Mouse (Mus musculus) cerebellum, postnatal 4 days (tissue): ENCODE measurements around the gene Pglyrp4.
"Not testable (repeated sequence)": the region's sequence is repeated elsewhere in the genome, so short reads cannot be mapped to it uniquely, and the experiment has no call there.

Experiments used
- DNase-seq, 2 experiments: peaks; one replicate each; pipeline ENCODE4 v3.0.0; 2022; ENCODE audit warnings: low spot score in 2 of 2, mixed read lengths in 1 of 2

Pglyrp4 gene

GRCm38 (mm10) chr3:90726606-90727005, at the start of gene Pglyrp4:
Gene Pglyrp4 (plus strand): TSS chr3:90726906.
- DNase-seq: no peak

DNA sequence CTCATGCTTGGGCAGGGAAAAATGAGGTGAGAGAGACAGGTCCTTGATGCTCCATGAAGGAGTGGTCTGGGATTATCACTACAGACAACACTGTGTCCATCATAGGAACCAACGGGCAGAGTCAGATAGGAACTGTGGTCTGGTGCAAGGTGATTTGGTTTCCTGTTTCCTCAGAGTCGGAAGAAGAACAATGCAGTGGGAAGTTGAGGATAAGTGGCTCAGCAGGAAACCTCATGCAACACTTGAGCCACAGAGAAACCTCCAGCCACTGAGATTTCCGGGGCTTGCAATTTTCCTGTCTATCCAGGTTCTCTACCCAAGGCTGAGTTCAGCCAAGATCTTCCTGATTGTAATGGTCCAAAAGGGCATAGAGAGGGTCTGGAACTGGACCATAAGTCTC, 48.0 kb upstream of the Pglyrp4 start:
- no peak for DNase-seq

DNA sequence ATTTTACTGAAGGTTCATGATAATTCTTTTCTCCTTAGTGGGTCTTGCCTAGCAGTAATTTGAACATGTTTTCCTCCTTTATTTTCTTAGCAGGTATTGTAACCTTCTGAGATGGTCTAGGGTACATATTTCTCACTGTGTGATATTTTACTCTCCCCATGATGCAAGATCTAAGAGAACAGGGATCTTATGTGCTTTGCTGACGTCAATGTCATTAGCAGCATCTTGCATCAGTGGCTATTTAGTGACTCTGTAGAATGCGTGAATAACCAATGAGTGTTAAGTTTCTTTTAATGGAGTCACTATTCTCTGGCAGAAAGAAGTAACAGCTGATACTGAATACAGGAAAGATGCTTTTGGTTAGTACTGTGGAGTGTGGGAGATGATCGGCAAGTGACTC, 42.8 kb upstream of the Pglyrp4 start:
- no peak for DNase-seq

- DNase-seq: no peak
Observed at GRCm38 (mm10) chr3:90686835-90687234, 39.9 kb upstream of the Pglyrp4 start.

- DNase-seq: no peak
Observed at GRCm38 (mm10) chr3:90693496-90693895, 33.2 kb upstream of the Pglyrp4 start.

DNA sequence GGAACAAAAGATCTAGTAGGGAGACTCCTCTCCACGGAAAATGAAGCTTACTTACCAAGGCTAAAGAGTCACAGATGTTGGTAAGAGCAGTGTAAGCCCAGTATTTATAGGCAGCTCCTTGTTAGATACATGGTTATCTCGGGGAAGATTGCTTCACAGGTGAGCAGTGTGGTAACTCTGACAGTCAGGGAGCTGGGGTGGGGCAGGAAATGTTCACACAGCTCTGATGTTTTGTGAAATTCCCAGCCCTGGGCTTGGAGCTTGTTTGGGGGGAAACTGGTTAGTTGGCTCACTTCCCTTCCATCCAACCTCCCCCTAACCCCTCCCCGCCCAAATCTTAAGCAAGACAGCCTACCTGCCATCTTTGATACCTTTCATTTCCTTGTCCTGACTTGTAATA, 31.1 kb upstream of the Pglyrp4 start, which contains the start of gene S100a9:
S100a9 (minus strand) TSS at position 109 of the 400 bp plus-strand sequence.
- DNase-seq: no peak

DNA sequence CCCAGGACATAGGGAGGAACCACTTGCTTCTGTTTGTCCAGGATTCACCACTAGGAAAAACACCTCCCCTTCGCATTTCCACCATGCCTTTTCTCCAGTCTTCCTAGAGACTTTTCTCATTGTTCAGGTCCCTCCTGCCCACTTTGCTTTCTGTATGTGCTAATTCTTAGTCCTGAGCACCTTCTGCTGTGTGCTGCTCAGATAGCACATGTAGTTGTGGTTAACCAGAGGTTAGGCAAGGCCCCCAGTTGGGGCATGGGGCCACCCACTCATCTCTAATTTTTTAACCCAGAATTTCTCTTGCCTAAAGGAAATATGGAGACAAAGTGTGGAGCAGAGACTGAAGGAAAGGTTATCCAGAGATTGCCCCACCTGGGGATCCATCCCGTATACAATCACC, 24.5 kb upstream of the Pglyrp4 start:
- DNase-seq: no peak

- peak in 1 of 2 experiments; percentile 7 for DNase-seq
Observed at GRCm38 (mm10) chr3:90708523-90709202, 18.0 kb upstream of the Pglyrp4 start.

- DNase-seq: peak; percentile 59 to 82
Observed at GRCm38 (mm10) chr3:90709591-90710460, 16.9 kb upstream of the Pglyrp4 start.

- no peak for DNase-seq
Observed at GRCm38 (mm10) chr3:90749658-90750057, 23.0 kb downstream of the Pglyrp4 start.

DNA sequence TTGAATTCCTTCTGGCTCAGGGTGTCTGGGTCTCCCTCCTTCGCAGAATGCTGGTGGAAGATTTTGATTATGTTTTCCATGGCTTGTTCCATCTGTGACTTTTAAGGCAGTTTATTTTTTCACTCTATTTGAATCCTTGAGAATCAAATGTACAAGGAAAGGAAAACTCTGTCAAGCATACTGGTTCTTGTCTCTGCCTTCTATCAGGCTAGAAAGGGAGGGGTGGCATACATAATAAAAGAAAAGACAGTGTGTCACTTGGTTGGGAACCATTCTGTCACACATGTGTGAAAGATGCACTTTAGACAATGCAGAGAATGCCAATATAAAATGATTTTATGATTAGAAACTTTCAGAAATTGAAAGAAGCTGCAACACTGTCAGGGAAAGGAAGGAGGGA, 51.1 kb downstream of the Pglyrp4 start, which contains the start of gene Gm5849:
Gm5849 (minus strand) TSS at position 101 of the 400 bp plus-strand sequence.
- DNase-seq: not testable (repeated sequence)
